Mouse (Mus musculus): ENCODE data around the gene Elk4. TPM values are rescaled to one million over a fixed set of nuclear protein-coding genes. Genes with fewer than 3 reads are reported as not detected.
A peak's percentile ranks its signal among the peaks of the same experiment; 100 is the strongest.

The Elk4 gene
- polyA plus RNA-seq (2015; fragmentation: Nextera tagmentation; extraction: Ambion mirVana): 8.1 and 8.7 TPM in 2 replicates

DNA sequence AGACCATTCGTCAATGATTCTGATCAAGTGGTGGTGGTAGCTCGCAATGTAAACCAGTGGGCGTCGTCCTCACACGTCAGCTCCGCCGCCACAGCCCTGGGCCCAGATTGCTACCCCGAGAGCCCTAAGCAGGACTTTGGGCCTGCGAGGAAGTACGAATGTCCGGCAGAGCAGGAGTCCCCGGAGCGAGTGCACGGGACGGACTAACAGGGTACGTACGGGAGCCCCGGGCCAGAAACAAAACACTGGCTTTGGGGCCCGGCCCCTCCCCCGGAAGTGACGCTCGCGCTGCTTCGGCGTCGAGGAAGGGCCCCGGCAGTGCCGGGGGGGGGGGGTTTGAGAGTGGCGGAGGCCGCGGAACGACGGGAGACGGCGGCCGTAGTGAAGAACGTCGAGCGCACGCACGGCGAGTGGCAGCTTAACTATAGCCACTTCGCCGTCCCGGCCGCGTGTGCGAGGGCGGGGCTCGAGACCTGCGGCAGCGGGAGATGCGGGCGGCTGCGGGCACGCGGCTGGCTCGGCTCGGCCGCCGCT, at the start of gene Elk4:
Elk4 (plus strand) TSS at position 326 of the 534 bp plus-strand sequence.
- Histone ChIP-seq H3K27me3 (ENCODE audit: control insufficient read depth, insufficient read depth, low read depth, low read length) (no peaks in the 10 kb centered on the region), H3K27ac (ENCODE audit: low read length) (peak within 1 kb of the TSS; percentile 98), H3K4me3 (ENCODE audit: low read depth, low read length) (peak within 1 kb of the TSS; percentile 90), H3K9ac (ENCODE audit: low read depth, low read length) (peak within 1 kb of the TSS; percentile 94), H3K36me3 (ENCODE audit: control insufficient read depth, insufficient read depth, low read length) (no peaks in the 10 kb centered on the region), H3K4me1 (ENCODE audit: control insufficient read depth, insufficient read depth, low read length) (peaks cover 24% of the 10 kb centered on the region), H3K4me2 (ENCODE audit: low read length) (peak within 1 kb of the TSS; percentile 92), H3K9me3 (replicated peaks; ENCODE audit: control insufficient read depth, low read length, poor library complexity, severe bottlenecking) (no peaks in the 10 kb centered on the region)
- WGBS: under 1% methylated on average over 52 of the region's 61 CpGs
- ATAC-seq: peak; percentile 94

DNA sequence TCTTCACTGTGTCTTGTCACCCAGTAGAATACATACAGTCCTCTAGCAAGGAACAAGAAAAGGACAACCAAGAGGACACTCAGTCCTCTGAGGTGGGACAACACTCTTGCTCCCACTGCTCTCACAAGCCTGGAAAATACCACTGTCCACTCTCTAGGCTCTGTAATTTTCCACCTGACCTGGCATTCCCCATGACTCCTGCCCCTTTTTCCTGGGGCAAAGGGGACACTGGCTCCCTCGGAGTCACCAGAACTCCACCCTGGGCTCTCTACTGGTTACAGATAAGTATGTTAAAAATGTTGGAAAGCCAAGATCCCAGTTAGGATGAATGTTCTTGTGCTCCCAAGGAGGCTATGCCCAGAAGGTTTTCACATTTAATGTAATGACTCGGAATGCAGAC, 46.4 kb upstream of the Elk4 start:
- ATAC-seq: no peak
- WGBS: 67% methylated on average over 2 of the region's 2 CpGs
- H3K27ac ChIP-seq (ENCODE audit: low read length): no peak overlapping the region
- H3K4me3 ChIP-seq (ENCODE audit: low read depth, low read length): no peak overlapping the region
- peaks cover 7% of the 10 kb centered on the region for H3K4me1 ChIP-seq (ENCODE audit: control insufficient read depth, insufficient read depth, low read length)
- H3K27me3 ChIP-seq (ENCODE audit: control insufficient read depth, insufficient read depth, low read depth, low read length): peaks cover 9% of the 10 kb centered on the region
- no peak overlapping the region for H3K4me2 ChIP-seq (ENCODE audit: low read length)
- no peaks in the 10 kb centered on the region for H3K9me3 ChIP-seq (replicated peaks; ENCODE audit: control insufficient read depth, low read length, poor library complexity, severe bottlenecking)
- no peak overlapping the region for H3K9ac ChIP-seq (ENCODE audit: low read depth, low read length)
- no peaks in the 10 kb centered on the region for H3K36me3 ChIP-seq (ENCODE audit: control insufficient read depth, insufficient read depth, low read length)

DNA sequence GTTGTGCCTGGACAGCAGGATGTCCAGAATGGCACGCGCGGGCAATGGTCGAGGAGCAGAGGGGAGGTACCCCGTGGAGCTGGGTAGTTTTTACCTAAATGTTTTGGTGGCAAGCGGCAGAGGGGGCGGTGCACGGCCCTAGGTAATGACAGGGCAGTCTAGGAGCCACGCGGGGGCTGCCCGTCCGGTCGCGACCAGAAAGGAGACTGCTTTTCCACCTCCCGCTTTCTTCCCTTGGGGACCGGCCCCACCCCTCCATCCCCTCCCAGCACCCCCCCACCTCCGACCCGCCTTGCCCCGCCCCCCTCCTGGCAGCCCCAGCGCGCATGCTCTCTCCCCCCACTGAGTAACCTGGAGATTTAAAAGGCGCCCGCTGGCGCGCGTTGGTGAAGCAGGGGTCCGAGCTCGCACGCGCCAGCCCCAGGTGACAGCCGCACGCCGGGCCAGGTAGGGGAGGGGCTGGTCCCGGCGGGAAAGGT, 44.8 kb upstream of the Elk4 start, which contains the start of gene Slc45a3:
Slc45a3 (plus strand) TSS at position 362 of the 479 bp plus-strand sequence.
- ATAC-seq: peak; percentile 66
- Histone ChIP-seq H3K4me1 (ENCODE audit: control insufficient read depth, insufficient read depth, low read length) (peaks cover 7% of the 10 kb centered on the region), H3K4me3 (ENCODE audit: low read depth, low read length) (peak within 1 kb of the TSS; percentile 87), H3K4me2 (ENCODE audit: low read length) (peak within 1 kb of the TSS; percentile 98), H3K9me3 (replicated peaks; ENCODE audit: control insufficient read depth, low read length, poor library complexity, severe bottlenecking) (no peaks in the 10 kb centered on the region), H3K27me3 (ENCODE audit: control insufficient read depth, insufficient read depth, low read depth, low read length) (peaks cover 9% of the 10 kb centered on the region), H3K36me3 (ENCODE audit: control insufficient read depth, insufficient read depth, low read length) (no peaks in the 10 kb centered on the region), H3K9ac (ENCODE audit: low read depth, low read length) (peak within 1 kb of the TSS; percentile 71), H3K27ac (ENCODE audit: low read length) (no peak within 1 kb of the TSS)
- 0% methylated on average over 28 of the region's 35 CpGs for WGBS

DNA sequence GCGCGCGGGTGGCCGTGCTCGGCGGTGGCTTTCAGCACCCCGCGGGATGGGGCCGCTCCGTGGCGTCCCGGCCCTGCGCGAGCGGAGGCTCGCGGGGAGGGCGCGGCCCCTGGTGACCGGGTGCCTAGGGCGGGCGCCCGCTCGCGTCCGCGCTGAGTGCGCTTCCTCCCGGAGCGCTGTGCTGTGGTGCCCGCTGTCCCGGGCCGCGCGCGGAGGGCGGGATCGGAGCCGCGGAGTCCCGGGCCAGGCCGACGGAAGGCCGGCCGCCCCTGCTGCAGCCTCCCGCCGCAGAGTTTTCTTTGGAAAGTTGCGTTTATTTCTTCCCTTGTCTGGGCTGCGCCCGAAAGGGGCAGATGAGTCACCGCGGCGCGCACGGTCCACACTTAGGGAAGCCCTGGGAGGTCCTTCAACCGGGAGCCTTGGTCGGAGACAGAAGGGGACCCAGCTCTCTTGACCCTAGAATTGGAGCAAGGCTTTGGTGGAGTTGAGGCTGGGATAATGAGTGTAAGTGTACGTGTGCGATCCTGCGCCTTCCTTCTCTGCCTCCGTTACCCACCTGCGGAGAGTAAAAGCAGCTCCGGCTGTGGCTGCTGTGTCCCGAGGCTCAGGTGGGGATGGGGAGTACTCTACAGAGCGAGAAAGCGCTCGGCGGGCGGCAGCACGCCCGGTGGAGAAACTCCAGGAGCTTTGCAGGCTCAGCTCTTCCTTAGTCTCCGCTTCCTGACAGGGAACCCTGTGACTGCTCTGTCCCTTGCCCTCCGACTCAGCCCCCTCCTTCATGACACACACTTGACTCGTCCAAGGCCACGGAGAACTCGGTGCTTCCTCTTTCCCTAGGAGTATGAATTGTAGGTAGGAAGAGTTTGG, 44.1 kb upstream of the Elk4 start:
- peaks cover 7% of the 10 kb centered on the region for H3K4me1 ChIP-seq (ENCODE audit: control insufficient read depth, insufficient read depth, low read length)
- H3K4me3 ChIP-seq (ENCODE audit: low read depth, low read length): peak overlapping the region; percentile 87
- peak overlapping the region; percentile 71 for H3K9ac ChIP-seq (ENCODE audit: low read depth, low read length)
- no peaks in the 10 kb centered on the region for H3K36me3 ChIP-seq (ENCODE audit: control insufficient read depth, insufficient read depth, low read length)
- H3K27ac ChIP-seq (ENCODE audit: low read length): no peak overlapping the region
- peak overlapping the region; percentile 98 for H3K4me2 ChIP-seq (ENCODE audit: low read length)
- WGBS: under 1% methylated on average over 56 of the region's 76 CpGs
- ATAC-seq: peak; percentile 70
- H3K9me3 ChIP-seq (replicated peaks; ENCODE audit: control insufficient read depth, low read length, poor library complexity, severe bottlenecking): no peaks in the 10 kb centered on the region
- peaks cover 9% of the 10 kb centered on the region for H3K27me3 ChIP-seq (ENCODE audit: control insufficient read depth, insufficient read depth, low read depth, low read length)

DNA sequence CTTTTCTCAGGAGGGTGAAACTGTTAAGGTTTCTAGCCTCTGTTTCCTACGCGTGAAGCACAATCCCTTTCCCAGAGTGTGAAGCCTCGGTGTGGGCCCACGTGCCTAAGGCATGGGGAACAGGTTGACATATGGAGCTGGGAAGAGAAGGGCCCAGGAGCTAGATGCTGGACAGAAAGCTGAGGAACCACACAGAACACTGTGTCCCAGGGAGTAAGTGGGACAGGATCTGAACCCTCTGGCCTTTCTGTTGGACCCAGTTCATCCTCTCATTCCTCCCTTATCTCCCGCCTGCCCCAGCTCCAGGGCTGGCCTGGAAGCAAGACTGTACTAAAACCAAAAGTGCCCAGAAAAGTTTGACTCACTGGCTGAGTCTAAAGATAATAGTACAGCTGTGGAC, 43.3 kb upstream of the Elk4 start:
- ATAC-seq: no peak
- WGBS: 20% methylated on average over 5 of the region's 5 CpGs
- no peaks in the 10 kb centered on the region for H3K9me3 ChIP-seq (replicated peaks; ENCODE audit: control insufficient read depth, low read length, poor library complexity, severe bottlenecking)
- H3K27ac ChIP-seq (ENCODE audit: low read length): no peak overlapping the region
- H3K36me3 ChIP-seq (ENCODE audit: control insufficient read depth, insufficient read depth, low read length): no peaks in the 10 kb centered on the region
- H3K4me3 ChIP-seq (ENCODE audit: low read depth, low read length): peak overlapping the region; percentile 87
- H3K4me1 ChIP-seq (ENCODE audit: control insufficient read depth, insufficient read depth, low read length): peaks cover 7% of the 10 kb centered on the region
- peak overlapping the region; percentile 98 for H3K4me2 ChIP-seq (ENCODE audit: low read length)
- peaks cover 9% of the 10 kb centered on the region for H3K27me3 ChIP-seq (ENCODE audit: control insufficient read depth, insufficient read depth, low read depth, low read length)
- H3K9ac ChIP-seq (ENCODE audit: low read depth, low read length): no peak overlapping the region

DNA sequence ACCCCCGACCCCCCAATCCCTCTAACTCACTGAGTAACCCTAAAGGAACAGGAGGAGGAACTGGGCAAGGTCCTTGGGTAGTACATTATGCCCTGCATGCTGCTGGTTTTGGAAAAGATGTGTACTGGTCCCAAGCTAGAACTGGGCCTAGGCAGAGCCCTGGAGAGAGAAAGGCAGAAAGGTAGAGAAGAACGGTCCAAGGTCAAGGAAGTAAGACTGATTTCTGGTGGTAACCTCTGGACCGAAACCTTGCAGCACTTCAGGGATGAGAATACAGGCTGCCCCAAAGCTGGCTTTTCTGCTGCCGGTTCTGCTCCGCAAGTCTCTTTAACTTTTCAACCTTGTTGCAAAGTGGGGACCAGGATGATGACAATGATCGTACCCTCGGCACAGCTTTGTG, 42.8 kb upstream of the Elk4 start:
- Histone ChIP-seq H3K27ac (ENCODE audit: low read length) (no peak overlapping the region), H3K9me3 (replicated peaks; ENCODE audit: control insufficient read depth, low read length, poor library complexity, severe bottlenecking) (no peaks in the 10 kb centered on the region), H3K4me1 (ENCODE audit: control insufficient read depth, insufficient read depth, low read length) (peaks cover 7% of the 10 kb centered on the region), H3K9ac (ENCODE audit: low read depth, low read length) (no peak overlapping the region), H3K36me3 (ENCODE audit: control insufficient read depth, insufficient read depth, low read length) (no peaks in the 10 kb centered on the region), H3K27me3 (ENCODE audit: control insufficient read depth, insufficient read depth, low read depth, low read length) (peaks cover 9% of the 10 kb centered on the region), H3K4me3 (ENCODE audit: low read depth, low read length) (no peak overlapping the region), H3K4me2 (ENCODE audit: low read length) (no peak overlapping the region)
- 58% methylated on average over 7 of the region's 7 CpGs for WGBS
- no peak for ATAC-seq

DNA sequence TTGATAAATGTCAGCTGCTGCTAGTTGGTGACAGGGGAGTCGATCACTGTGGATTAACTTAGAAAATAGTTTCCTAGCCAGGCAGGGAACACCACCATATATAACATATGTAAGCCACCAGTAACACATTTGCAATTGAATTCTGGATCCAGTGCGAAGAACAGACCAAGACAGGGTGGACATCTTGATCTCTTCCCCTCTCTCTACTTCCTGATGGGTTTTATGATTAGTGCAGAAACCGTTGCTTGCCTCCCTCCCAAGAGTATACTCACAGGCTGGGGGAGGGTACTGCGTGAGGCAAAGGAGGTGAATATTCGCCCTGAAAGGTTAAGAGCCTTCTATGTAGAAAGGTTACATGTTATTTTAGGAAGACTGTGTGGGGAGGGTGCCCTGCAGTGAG, 41.6 kb upstream of the Elk4 start:
- Histone ChIP-seq H3K4me1 (ENCODE audit: control insufficient read depth, insufficient read depth, low read length) (peaks cover 9% of the 10 kb centered on the region), H3K4me2 (ENCODE audit: low read length) (no peak overlapping the region), H3K27me3 (ENCODE audit: control insufficient read depth, insufficient read depth, low read depth, low read length) (peaks cover 9% of the 10 kb centered on the region), H3K9ac (ENCODE audit: low read depth, low read length) (no peak overlapping the region), H3K27ac (ENCODE audit: low read length) (no peak overlapping the region), H3K9me3 (replicated peaks; ENCODE audit: control insufficient read depth, low read length, poor library complexity, severe bottlenecking) (no peaks in the 10 kb centered on the region), H3K36me3 (ENCODE audit: control insufficient read depth, insufficient read depth, low read length) (no peaks in the 10 kb centered on the region), H3K4me3 (ENCODE audit: low read depth, low read length) (no peak overlapping the region)
- ATAC-seq: no peak
- WGBS: 33% methylated on average over 5 of the region's 5 CpGs

DNA sequence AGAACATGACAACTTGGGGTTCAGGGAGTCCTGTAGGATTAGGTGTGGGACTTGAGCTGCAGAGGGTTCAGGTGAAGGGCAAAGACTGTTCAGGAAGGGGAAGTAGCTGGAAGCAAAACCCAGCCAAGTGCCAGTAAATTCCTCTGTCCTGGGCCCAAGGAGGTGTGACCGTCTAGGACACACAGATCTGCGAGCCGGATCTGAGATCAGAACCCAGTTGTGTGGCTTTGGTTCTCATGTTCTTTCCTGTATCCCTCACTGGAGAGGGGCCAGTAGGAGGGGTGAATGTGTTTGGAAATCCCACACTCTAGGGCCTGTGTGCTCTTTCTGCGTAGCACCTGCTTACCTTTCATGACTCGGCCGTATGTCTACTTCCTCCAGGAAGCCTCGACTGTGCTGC, 40.1 kb upstream of the Elk4 start:
- H3K27ac ChIP-seq (ENCODE audit: low read length): no peak overlapping the region
- no peaks in the 10 kb centered on the region for H3K9me3 ChIP-seq (replicated peaks; ENCODE audit: control insufficient read depth, low read length, poor library complexity, severe bottlenecking)

DNA sequence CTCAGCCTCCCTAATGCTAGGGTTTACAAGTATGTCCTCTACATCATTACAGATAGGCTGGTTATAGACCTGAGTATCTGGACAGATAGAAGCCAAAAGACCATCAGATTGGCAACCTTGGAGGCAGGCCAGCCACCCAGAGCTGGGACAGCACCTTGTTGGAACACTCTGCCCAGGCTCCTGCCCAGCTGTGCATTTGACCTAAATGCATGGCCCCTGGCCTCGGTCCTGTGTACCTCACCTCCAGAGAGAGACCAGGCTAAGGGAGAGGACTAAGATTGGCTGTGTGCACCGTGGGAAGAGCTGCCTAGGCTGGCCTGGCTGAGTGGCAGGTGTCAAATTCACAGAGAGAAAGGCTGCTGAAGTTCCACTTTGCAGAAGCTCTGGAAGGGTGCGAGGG, 38.9 kb upstream of the Elk4 start:
- no peak for ATAC-seq
- Histone ChIP-seq H3K9me3 (replicated peaks; ENCODE audit: control insufficient read depth, low read length, poor library complexity, severe bottlenecking) (no peaks in the 10 kb centered on the region), H3K4me3 (ENCODE audit: low read depth, low read length) (no peak overlapping the region), H3K36me3 (ENCODE audit: control insufficient read depth, insufficient read depth, low read length) (no peaks in the 10 kb centered on the region), H3K4me1 (ENCODE audit: control insufficient read depth, insufficient read depth, low read length) (peaks cover 24% of the 10 kb centered on the region), H3K27ac (ENCODE audit: low read length) (no peak overlapping the region), H3K4me2 (ENCODE audit: low read length) (no peak overlapping the region), H3K27me3 (ENCODE audit: control insufficient read depth, insufficient read depth, low read depth, low read length) (peaks cover 5% of the 10 kb centered on the region), H3K9ac (ENCODE audit: low read depth, low read length) (no peak overlapping the region)
- WGBS: 18% methylated on average over 3 of the region's 3 CpGs

More for the DNA sequence above, 40.1 kb upstream of the Elk4 start:
- no peak for ATAC-seq
- Histone ChIP-seq H3K4me1 (ENCODE audit: control insufficient read depth, insufficient read depth, low read length) (peaks cover 20% of the 10 kb centered on the region), H3K4me3 (ENCODE audit: low read depth, low read length) (no peak overlapping the region), H3K36me3 (ENCODE audit: control insufficient read depth, insufficient read depth, low read length) (no peaks in the 10 kb centered on the region), H3K27me3 (ENCODE audit: control insufficient read depth, insufficient read depth, low read depth, low read length) (peaks cover 9% of the 10 kb centered on the region), H3K9ac (ENCODE audit: low read depth, low read length) (no peak overlapping the region), H3K4me2 (ENCODE audit: low read length) (no peak overlapping the region)
- 68% methylated on average over 7 of the region's 7 CpGs for WGBS

All from midbrain, embryonic 16.5 days (tissue).